Mouse (Mus musculus): ENCODE measurements at regions not wholly inside any gene's neighbourhood (a gene's known extent, or its start where the extent isn't known, plus 50 kb on each side); places are given as distances from the start of the nearest gene placed in this dataset.

GRCm38 (mm10) chr15:67407244-67407643 lies 906.5 kb upstream of the Lrrc6 start:
- TF ChIP-seq CTCF (IDR thresholded peaks at IDR 0.05; ENCODE audit: low read depth) (no peak), EP300 (IDR thresholded peaks at IDR 0.05; ENCODE audit: low read depth) (no peak)

Measured in heart, postnatal 0 days (tissue).